Mouse (Mus musculus): ENCODE results near the gene Cers6. TPM values are rescaled to one million over a fixed set of nuclear protein-coding genes. Genes with fewer than 3 reads are reported as not detected.

Cers6 gene
- polyA plus RNA-seq, 1 experiment from 2014 or later, result 61.2 TPM

GRCm38 (mm10) chr2:68885766-68886496, 24.7 kb downstream of the Cers6 start:
- Histone ChIP-seq H3K9me3 (replicated peaks) (no peaks in the 10 kb centered on the region), H3K4me3 (no peak overlapping the region), H3K27ac (no peak overlapping the region), H3K36me3 (no peaks in the 10 kb centered on the region), H3K9ac (no peak overlapping the region), H3K4me2 (replicated peaks) (no peak overlapping the region), H3K27me3 (no peaks in the 10 kb centered on the region), H3K4me1 (peaks cover 19% of the 10 kb centered on the region)
- 41% methylated on average over 4 of the region's 4 CpGs for WGBS
- 0 out of 2 replicates have a peak, but pooled peaks have one; percentile 40 for ATAC-seq (ENCODE audit: low FRiP score)

GRCm38 (mm10) chr2:68886661-68887060, 25.4 kb downstream of the Cers6 start:
- Histone ChIP-seq H3K9me3 (replicated peaks) (no peaks in the 10 kb centered on the region), H3K4me2 (replicated peaks) (no peak overlapping the region), H3K4me1 (peaks cover 19% of the 10 kb centered on the region), H3K27ac (no peak overlapping the region), H3K36me3 (no peaks in the 10 kb centered on the region), H3K9ac (no peak overlapping the region), H3K27me3 (no peaks in the 10 kb centered on the region), H3K4me3 (no peak overlapping the region)
- 75% methylated on average over 4 of the region's 4 CpGs for WGBS
- ATAC-seq (ENCODE audit: low FRiP score), result no peak

DNA sequence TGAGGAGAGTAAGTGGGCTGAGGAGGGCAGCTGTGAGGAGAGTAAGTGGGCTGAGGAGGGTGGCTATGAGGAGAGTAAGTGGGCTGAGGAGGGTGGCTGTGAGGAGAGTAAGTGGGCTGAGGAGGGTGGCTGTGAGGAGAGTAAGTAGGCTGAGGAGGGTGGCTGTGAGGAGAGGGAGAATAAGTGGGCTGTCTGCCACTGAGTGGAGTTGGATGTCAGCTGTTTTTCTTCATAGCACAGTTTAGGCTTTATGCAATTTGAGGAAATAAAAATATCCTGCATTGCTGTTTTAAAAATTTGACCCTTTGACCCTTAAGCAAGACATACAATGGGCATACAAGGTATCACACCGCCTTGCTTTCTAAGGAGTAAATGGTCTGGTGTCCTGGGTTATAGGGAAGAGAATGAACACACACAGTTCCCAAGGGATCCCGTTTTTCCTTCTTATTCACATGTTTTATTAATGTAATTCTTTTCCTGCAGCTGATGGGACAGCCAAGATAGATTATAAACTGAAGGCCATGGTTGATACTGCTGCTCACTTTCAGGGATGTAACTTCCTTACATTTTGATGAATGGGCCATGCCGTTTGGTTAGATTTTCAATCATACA, 27.0 kb downstream of the Cers6 start:
- no peaks in the 10 kb centered on the region for H3K36me3 ChIP-seq
- no peaks in the 10 kb centered on the region for H3K9me3 ChIP-seq (replicated peaks)
- 0 out of 2 replicates have a peak overlapping the region, but pooled peaks have one; percentile 48 for H3K27ac ChIP-seq
- WGBS, result 67% methylated on average over 3 of the region's 3 CpGs
- peaks cover 19% of the 10 kb centered on the region for H3K4me1 ChIP-seq
- no peak overlapping the region for H3K4me3 ChIP-seq
- no peaks in the 10 kb centered on the region for H3K27me3 ChIP-seq
- ATAC-seq (ENCODE audit: low FRiP score), result no peak
- H3K9ac ChIP-seq, result no peak overlapping the region
- H3K4me2 ChIP-seq (replicated peaks), result no peak overlapping the region

- Histone ChIP-seq H3K27me3 (no peaks in the 10 kb centered on the region), H3K4me3 (no peak overlapping the region), H3K9ac (no peak overlapping the region), H3K4me1 (peaks cover 19% of the 10 kb centered on the region), H3K9me3 (replicated peaks) (no peaks in the 10 kb centered on the region), H3K4me2 (replicated peaks) (no peak overlapping the region), H3K27ac (no peak overlapping the region), H3K36me3 (no peaks in the 10 kb centered on the region)
- WGBS, result 94% methylated on average over 5 of the region's 5 CpGs
- no peak for ATAC-seq (ENCODE audit: low FRiP score)
Observed at GRCm38 (mm10) chr2:68889661-68890170, 28.5 kb downstream of the Cers6 start.

DNA sequence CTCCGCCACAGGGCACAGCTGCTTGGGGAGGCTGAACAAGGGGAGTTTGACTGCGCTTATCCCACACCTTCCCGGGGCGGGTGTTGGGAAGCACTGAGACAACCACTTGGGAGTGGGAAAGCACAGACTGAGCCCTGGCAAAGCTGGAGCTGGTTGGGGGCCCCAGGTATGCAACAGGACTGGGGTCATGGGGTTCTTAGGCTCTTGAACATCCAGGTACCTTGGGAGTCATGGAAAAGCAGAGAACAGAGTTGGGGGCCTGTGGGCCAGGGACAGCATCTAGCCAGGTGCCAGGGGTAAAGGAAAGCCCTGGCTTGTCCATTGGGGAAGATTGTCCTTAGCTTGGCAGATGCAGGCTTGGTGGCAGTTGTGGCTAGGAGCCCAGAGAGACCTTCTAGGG, 31.2 kb downstream of the Cers6 start:
- 93% methylated on average over 4 of the region's 4 CpGs for WGBS
- Histone ChIP-seq H3K4me2 (replicated peaks) (no peak overlapping the region), H3K27ac (no peak overlapping the region), H3K4me1 (peaks cover 8% of the 10 kb centered on the region; the same call in 1 of the 2 replicates), H3K27me3 (no peaks in the 10 kb centered on the region), H3K36me3 (no peaks in the 10 kb centered on the region), H3K4me3 (no peak overlapping the region), H3K9ac (no peak overlapping the region), H3K9me3 (replicated peaks) (no peaks in the 10 kb centered on the region)
- ATAC-seq (ENCODE audit: low FRiP score), result no peak

GRCm38 (mm10) chr2:68895044-68895764, 34.0 kb downstream of the Cers6 start:
- peak; percentile 79 for ATAC-seq (ENCODE audit: low FRiP score)
- H3K27ac ChIP-seq, result no peak overlapping the region
- WGBS, result 73% methylated on average over 10 of the region's 10 CpGs

DNA sequence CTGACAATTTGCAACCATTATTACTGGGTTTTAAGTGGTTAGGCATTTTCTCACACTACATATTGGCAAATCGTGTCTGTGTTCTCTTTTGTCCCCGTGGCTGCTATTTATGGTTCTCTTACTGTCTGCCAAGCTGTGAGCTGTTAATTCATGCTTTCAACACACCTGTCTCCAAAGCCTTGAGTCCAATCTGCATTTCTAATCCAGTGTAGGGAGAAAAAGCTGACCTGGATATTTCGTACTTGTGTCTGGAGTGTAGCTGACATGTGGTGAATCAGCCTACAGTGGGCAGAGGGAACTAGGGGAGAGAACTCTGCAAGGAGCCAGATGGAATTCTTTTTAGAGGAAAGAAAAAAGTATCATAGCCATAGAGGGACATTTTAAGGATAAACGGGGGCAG, 35.0 kb downstream of the Cers6 start:
- Histone ChIP-seq H3K36me3 (no peaks in the 10 kb centered on the region), H3K27ac (no peak overlapping the region), H3K9me3 (replicated peaks) (no peaks in the 10 kb centered on the region), H3K4me3 (no peak overlapping the region), H3K4me1 (no peaks in the 10 kb centered on the region), H3K9ac (no peak overlapping the region), H3K27me3 (no peaks in the 10 kb centered on the region), H3K4me2 (replicated peaks) (no peak overlapping the region)
- ATAC-seq (ENCODE audit: low FRiP score), result no peak
- 84% methylated on average over 4 of the region's 4 CpGs for WGBS

More at GRCm38 (mm10) chr2:68895044-68895764, 34.0 kb downstream of the Cers6 start:
- no peaks in the 10 kb centered on the region for H3K4me1 ChIP-seq
- no peak overlapping the region for H3K4me2 ChIP-seq (replicated peaks)
- no peaks in the 10 kb centered on the region for H3K9me3 ChIP-seq (replicated peaks)
- H3K4me3 ChIP-seq, result no peak overlapping the region
- H3K27me3 ChIP-seq, result no peaks in the 10 kb centered on the region
- H3K9ac ChIP-seq, result no peak overlapping the region
- H3K36me3 ChIP-seq, result no peaks in the 10 kb centered on the region

- Histone ChIP-seq H3K9me3 (replicated peaks) (no peaks in the 10 kb centered on the region), H3K4me3 (no peak overlapping the region), H3K4me1 (no peaks in the 10 kb centered on the region), H3K4me2 (replicated peaks) (no peak overlapping the region), H3K36me3 (no peaks in the 10 kb centered on the region), H3K27ac (no peak overlapping the region), H3K27me3 (no peaks in the 10 kb centered on the region), H3K9ac (no peak overlapping the region)
- ATAC-seq (ENCODE audit: low FRiP score), result no peak
- 93% methylated on average over 7 of the region's 7 CpGs for WGBS
Observed at GRCm38 (mm10) chr2:68899770-68900521, 38.7 kb downstream of the Cers6 start.

DNA sequence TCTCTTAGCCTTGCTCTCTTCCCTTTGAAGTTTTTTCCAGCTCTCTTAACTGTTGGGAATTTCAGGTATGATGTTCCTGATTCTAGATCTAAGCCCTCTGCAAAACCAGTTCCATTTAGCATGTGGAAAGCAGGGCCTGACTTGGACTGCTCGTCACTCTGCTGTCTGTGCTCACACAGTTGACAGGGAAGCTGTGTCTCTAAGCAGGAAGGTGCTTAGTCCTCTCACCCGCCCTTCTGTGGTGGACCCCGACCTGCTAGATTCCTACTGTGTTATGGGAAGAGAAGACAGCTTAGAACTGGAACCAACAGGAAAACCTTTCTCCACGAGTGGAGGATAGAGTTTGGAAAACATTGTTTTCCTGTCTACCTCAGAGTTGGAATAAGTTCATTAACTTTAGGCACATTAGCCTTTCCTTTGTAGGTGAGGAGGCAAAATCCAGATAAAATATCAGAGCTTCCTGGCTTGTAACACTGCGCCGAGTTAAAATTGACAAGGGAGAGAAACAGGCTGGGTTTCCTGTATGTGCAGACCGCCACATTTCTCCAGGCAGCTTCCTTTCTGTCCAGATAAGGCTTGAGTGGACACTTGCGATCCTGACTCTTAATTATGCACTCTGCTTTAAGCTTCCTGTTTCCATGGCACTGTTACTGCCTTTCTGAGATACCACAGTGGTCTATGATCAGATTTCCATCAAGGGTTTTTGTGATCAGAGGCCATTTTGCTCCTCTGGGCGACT, 39.6 kb downstream of the Cers6 start:
- Histone ChIP-seq H3K36me3 (no peaks in the 10 kb centered on the region), H3K4me1 (no peaks in the 10 kb centered on the region), H3K9me3 (replicated peaks) (no peaks in the 10 kb centered on the region), H3K27ac (no peak overlapping the region), H3K4me2 (replicated peaks) (no peak overlapping the region), H3K27me3 (no peaks in the 10 kb centered on the region), H3K4me3 (no peak overlapping the region), H3K9ac (no peak overlapping the region)
- no peak for ATAC-seq (ENCODE audit: low FRiP score)
- 80% methylated on average over 9 of the region's 9 CpGs for WGBS

GRCm38 (mm10) chr2:68901708-68902107, 40.5 kb downstream of the Cers6 start:
- Histone ChIP-seq H3K27me3 (no peaks in the 10 kb centered on the region), H3K9me3 (replicated peaks) (no peaks in the 10 kb centered on the region), H3K4me3 (no peak overlapping the region), H3K4me2 (replicated peaks) (no peak overlapping the region), H3K27ac (no peak overlapping the region), H3K9ac (no peak overlapping the region), H3K4me1 (no peaks in the 10 kb centered on the region), H3K36me3 (no peaks in the 10 kb centered on the region)
- WGBS, result 86% methylated on average over 2 of the region's 2 CpGs
- no peak for ATAC-seq (ENCODE audit: low FRiP score)

- H3K36me3 ChIP-seq, result no peaks in the 10 kb centered on the region
- WGBS, result 80% methylated on average over 6 of the region's 6 CpGs
- no peak overlapping the region for H3K9ac ChIP-seq
- no peak for ATAC-seq (ENCODE audit: low FRiP score)
- no peak overlapping the region for H3K4me3 ChIP-seq
- H3K27ac ChIP-seq, result no peak overlapping the region
- no peaks in the 10 kb centered on the region for H3K27me3 ChIP-seq
- H3K4me2 ChIP-seq (replicated peaks), result no peak overlapping the region
- H3K4me1 ChIP-seq, result no peaks in the 10 kb centered on the region
- H3K9me3 ChIP-seq (replicated peaks), result no peaks in the 10 kb centered on the region
Observed at GRCm38 (mm10) chr2:68902546-68902945, 41.3 kb downstream of the Cers6 start.

All from hindbrain, embryonic 12.5 days (tissue).